Mouse (Mus musculus) hematopoietic stem cell, adult 5-6 weeks (primary cell): ENCODE data around the gene Gm42674. TPM values are rescaled to one million over a fixed set of nuclear protein-coding genes. Genes with fewer than 3 reads are reported as not detected.
A peak's percentile ranks its signal among the peaks of the same experiment; 100 is the strongest.

ENCODE experiments used
- ATAC-seq, 2 experiments: fragments of 125-278 bp in 1 of 2; replicated peaks in 1 of 2; 2 replicates each; pipeline ENCODE4 v1.8.0; 2016 to 2017; ENCODE audit warnings: inconsistent platforms in 2 of 2, mild to moderate bottlenecking in 2 of 2, moderate number of reproducible peaks in 2 of 2, low read depth in 1 of 2, moderate TSS enrichment in 1 of 2; ENCODE audit not compliant: low FRiP score in 2 of 2, poor library complexity in 2 of 2, severe bottlenecking in 2 of 2, insufficient read depth in 1 of 2, low TSS enrichment in 1 of 2
- total RNA-seq: library from RNA; stranded (forward); fragments of 172-1452, 232-1000 nt; gene quantifications from 2 replicates; pipeline ENCODE4 v1.2.3, GENCODE M21; 2017

Gm42674 gene
- total RNA-seq, 1 experiment from 2014 or later = not detected

DNA sequence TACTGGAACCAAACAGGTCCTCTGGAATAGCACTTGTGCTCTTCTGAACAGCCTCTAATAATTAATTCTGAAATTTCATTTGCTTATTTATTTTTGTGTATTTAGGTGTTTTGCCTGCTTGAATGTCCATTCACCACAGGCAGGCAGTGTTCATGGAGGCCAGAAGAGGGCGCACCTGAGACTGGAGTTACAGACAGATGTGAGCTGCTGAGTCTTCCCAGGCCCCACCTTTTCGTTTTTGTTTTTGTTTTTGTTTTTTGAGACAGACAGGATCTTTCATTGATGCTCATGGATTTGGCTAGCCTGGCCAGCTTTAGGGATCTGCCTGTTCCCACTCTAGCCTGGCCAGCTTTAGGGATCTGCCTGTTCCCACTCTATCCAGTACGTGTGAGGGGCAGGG is 42.5 kb downstream of the Gm42674 start:
- peak; percentile 47 to 54; a peak in 1 of 4 replicates for ATAC-seq

DNA sequence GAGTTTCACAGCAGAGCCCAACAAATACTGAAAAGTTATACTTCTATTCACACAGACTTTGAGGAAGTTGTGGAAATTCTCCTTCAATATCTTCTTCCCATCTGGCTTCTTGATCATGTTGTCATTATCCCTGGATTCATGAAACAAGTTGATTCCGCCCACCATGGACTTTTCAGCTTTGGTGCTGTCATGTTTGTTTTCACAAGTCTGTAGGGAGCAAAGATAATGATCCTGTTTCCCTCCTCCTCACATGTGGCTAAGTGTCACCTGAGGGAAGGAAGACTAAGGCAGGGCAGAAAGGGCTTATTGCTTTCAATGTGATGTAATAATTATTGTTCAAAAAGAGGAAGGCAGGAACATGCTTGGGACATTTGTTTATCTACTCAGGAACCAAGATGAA is 45.6 kb downstream of the Gm42674 start:
- ATAC-seq = no peak

DNA sequence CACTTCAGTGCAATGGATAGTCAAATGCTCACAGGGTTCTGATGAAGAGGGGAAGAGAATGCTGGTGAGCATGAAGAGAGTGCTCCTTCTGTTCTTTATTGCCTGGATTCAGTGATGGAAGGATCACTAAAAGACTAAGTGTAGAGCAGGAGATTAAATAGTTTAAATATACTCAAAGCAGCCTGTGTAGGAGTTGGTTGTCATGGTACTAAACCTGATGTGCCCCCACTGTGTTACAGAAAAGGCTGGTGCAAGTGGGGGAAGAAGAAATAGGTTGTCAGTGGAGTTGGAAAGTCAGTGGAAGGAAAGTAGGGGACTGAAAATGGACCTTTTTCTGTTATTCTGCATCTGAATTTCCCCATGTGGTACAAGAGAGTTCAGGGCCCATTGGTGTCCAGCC is 47.3 kb downstream of the Gm42674 start:
- ATAC-seq = no peak

DNA sequence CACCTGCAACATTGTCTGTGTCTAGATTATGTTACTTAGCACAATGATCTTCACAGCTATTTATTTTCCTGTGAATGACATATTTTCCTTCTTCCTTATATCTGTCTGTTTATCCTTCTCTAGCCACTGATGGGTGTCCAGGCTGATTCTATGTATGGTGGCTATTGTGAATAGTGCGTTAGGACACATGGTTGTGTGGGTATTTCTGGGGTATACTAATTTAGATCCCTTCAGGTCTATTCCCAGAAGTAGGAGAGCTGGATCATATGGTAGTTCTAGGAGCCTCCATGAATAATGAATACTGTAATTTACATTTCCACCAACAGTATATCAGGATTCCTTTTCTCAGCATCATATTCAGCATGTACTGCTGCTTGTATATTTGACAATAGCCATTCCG is 48.1 kb downstream of the Gm42674 start:
- ATAC-seq = no peak

DNA sequence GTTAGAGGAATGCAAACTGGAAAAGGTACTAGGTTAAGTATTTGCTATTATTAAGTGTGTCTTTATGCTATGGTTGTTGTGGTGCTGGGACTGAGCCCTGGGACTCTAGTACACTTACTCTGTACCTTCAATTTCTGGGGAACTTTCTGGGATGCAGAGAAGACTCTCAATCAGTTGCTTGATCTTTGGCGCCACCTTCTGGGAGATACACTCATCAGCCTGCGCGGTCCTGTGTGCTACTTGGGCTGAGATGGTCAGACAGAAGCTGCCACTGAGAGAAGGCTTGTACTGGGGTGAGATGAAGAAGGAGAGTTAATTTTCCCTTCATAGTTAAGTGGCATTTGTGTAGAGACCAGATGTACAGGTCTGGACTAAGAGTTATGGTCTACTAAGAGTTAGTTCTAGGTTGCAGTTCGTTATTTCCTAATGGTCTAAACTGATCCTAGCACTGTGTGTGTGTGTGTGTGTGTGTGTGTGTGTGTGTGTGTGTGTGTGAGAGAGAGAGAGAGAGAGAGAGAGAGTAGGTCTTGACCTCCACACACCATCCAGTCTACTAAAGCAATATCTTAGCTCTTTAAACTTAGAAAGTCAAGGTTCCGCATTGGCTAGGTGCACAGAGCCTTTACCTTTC is 51.3 kb downstream of the Gm42674 start:
- peak; percentile 56 to 80; a peak in 3 of 4 replicates for ATAC-seq

DNA sequence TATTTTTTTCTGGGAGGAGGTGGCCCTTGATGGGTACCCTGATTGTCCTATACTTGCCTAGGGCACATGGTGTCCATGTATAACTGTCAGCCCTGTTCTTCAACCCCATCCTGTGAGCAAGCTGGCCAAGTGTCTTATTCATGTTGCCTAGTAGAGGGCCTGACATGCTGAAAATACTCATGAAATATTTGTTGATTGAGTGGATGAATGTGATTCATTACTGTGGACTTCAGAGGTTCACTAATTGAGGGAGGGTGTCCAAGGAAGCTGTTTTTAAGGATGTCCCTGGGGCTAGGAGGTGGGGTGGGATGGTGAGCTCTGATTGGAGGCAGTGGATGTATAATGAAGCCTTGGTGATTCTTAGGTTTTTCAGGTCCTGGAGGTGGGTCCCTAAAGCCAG is 52.0 kb downstream of the Gm42674 start, which contains the start of gene S100a7a:
Gene S100a7a, plus strand, starts transcription at position 301 of the 400 bp plus-strand sequence.
- ATAC-seq = no peak

Other genes starting within 250 kb of the Gm42674 start
- gene Slc27a3, start 212.0 kb upstream of the Gm42674 start, total RNA-seq = 0.60 and 1.1 TPM in 2 replicates
- 20.9 and 22.6 TPM in 2 replicates for gene Ints3, start 168.3 kb upstream of the Gm42674 start, total RNA-seq
- gene Npr1, start 136.0 kb upstream of the Gm42674 start, total RNA-seq = 0.38 TPM in 1 of 2 replicates, not detected in the other
- 203 and 236 TPM in 2 replicates for gene Ilf2, start 125.8 kb upstream of the Gm42674 start, total RNA-seq
- 52.2 and 60.1 TPM in 2 replicates for gene Snapin, start 110.9 kb upstream of the Gm42674 start, total RNA-seq
- 109 and 142 TPM in 2 replicates for gene Chtop, start 92.4 kb upstream of the Gm42674 start, total RNA-seq
- 79.8 and 83.0 TPM in 2 replicates for gene S100a1, start 87.5 kb upstream of the Gm42674 start, total RNA-seq
- gene S100a13, start 87.5 kb upstream of the Gm42674 start, total RNA-seq = 109 and 112 TPM in 2 replicates
- not detected in 2 replicates for gene S100a14, start 75.0 kb upstream of the Gm42674 start, total RNA-seq
- gene S100a16, start 64.7 kb upstream of the Gm42674 start, total RNA-seq = not detected in 2 replicates
- gene S100a3, start 41.3 kb upstream of the Gm42674 start, total RNA-seq = 1.6 TPM in 1 of 2 replicates, not detected in the other
- gene S100a2, start 11.7 kb upstream of the Gm42674 start, total RNA-seq = not detected in 2 replicates
- gene S100a4, start 1.9 kb downstream of the Gm42674 start, total RNA-seq = 29.5 and 78.7 TPM in 2 replicates
- gene S100a5, start 6.6 kb downstream of the Gm42674 start, total RNA-seq = not detected in 2 replicates
- gene S100a6, start 11.0 kb downstream of the Gm42674 start, total RNA-seq = 37.1 and 121 TPM in 2 replicates
- not detected in 2 replicates for gene S100a7a, start 52.1 kb downstream of the Gm42674 start, total RNA-seq
- 2,013 and 6,407 TPM in 2 replicates for gene S100a8, start 67.1 kb downstream of the Gm42674 start, total RNA-seq
- 1,063 and 5,883 TPM in 2 replicates for gene S100a9, start 93.8 kb downstream of the Gm42674 start, total RNA-seq
- gene Pglyrp4, start 125.0 kb downstream of the Gm42674 start, total RNA-seq = not detected in 2 replicates
- gene Gm5849, start 176.0 kb downstream of the Gm42674 start, total RNA-seq = not detected in 2 replicates